Mouse (Mus musculus): ENCODE data around the gene Pitpnm1.

GRCm38 (mm10) chr19:4126759-4127495 is 27.1 kb downstream of the Pitpnm1 start:
- TF ChIP-seq CTCF (IDR thresholded peaks at IDR 0.05; ENCODE audit: low read depth, low read length) (no peak), POLR2A (IDR thresholded peaks at IDR 0.05; ENCODE audit: borderline replicate concordance, low read depth, low read length) (no peak)

Measured in bone marrow macrophage, adult 2 months (primary cell).